Mouse (Mus musculus): Measurements from ENCODE around the gene Ppip5k1. TPM values are rescaled to one million over a fixed set of nuclear protein-coding genes. Genes with fewer than 3 reads are reported as not detected.

The Ppip5k1 gene
- polyA plus RNA-seq, 1 experiment from 2014 or later = 23.5 TPM

GRCm38 (mm10) chr2:121294753-121295607 lies 60.2 kb downstream of the Ppip5k1 start:
- no peaks in the 10 kb centered on the region for H3K9me3 ChIP-seq (ENCODE audit: control insufficient read depth, low read length)
- peak overlapping the region; percentile 82 for H3K27ac ChIP-seq (ENCODE audit: low read depth, low read length)
- H3K4me3 ChIP-seq (ENCODE audit: low read depth, low read length) = peak overlapping the region; percentile 59
- no peaks in the 10 kb centered on the region for H3K27me3 ChIP-seq (ENCODE audit: control insufficient read depth, insufficient read depth, low read length)
- peak overlapping the region; percentile 58 for H3K9ac ChIP-seq (replicated peaks; ENCODE audit: low read depth, low read length)
- 1% methylated on average over 18 of the region's 18 CpGs for WGBS
- ATAC-seq (ENCODE audit: low read depth) = peak; percentile 86
- H3K4me2 ChIP-seq (ENCODE audit: low read depth, low read length) = peak overlapping the region; percentile 92
- peaks cover 8% of the 10 kb centered on the region for H3K36me3 ChIP-seq (ENCODE audit: control insufficient read depth, insufficient read depth, low read length)
- H3K4me1 ChIP-seq (ENCODE audit: control insufficient read depth, insufficient read depth, low read length) = peaks cover 42% of the 10 kb centered on the region

GRCm38 (mm10) chr2:121294182-121294581 lies 61.0 kb downstream of the Ppip5k1 start:
- Histone ChIP-seq H3K27ac (ENCODE audit: low read depth, low read length) (peak overlapping the region; percentile 82; the same call in 1 of the 2 replicates), H3K9me3 (ENCODE audit: control insufficient read depth, low read length) (no peaks in the 10 kb centered on the region), H3K4me1 (ENCODE audit: control insufficient read depth, insufficient read depth, low read length) (peaks cover 42% of the 10 kb centered on the region), H3K36me3 (ENCODE audit: control insufficient read depth, insufficient read depth, low read length) (0 out of 2 replicates have a peak, but pooled peaks cover under 1% of the 10 kb centered on the region), H3K9ac (replicated peaks; ENCODE audit: low read depth, low read length) (no peak overlapping the region), H3K4me2 (ENCODE audit: low read depth, low read length) (peak overlapping the region; percentile 92), H3K27me3 (ENCODE audit: control insufficient read depth, insufficient read depth, low read length) (no peaks in the 10 kb centered on the region), H3K4me3 (ENCODE audit: low read depth, low read length) (0 out of 2 replicates have a peak overlapping the region, but pooled peaks have one; percentile 59)
- ATAC-seq (ENCODE audit: low read depth) = no peak
- 23% methylated on average over 4 of the region's 4 CpGs for WGBS

- Histone ChIP-seq H3K36me3 (ENCODE audit: control insufficient read depth, insufficient read depth, low read length) (no peaks in the 10 kb centered on the region), H3K4me3 (ENCODE audit: low read depth, low read length) (no peak overlapping the region), H3K9ac (replicated peaks; ENCODE audit: low read depth, low read length) (no peak overlapping the region), H3K9me3 (ENCODE audit: control insufficient read depth, low read length) (no peaks in the 10 kb centered on the region), H3K4me1 (ENCODE audit: control insufficient read depth, insufficient read depth, low read length) (peaks cover 46% of the 10 kb centered on the region), H3K27me3 (ENCODE audit: control insufficient read depth, insufficient read depth, low read length) (no peaks in the 10 kb centered on the region), H3K27ac (ENCODE audit: low read depth, low read length) (no peak overlapping the region), H3K4me2 (ENCODE audit: low read depth, low read length) (no peak overlapping the region)
- ATAC-seq (ENCODE audit: low read depth) = no peak
- 72% methylated on average over 5 of the region's 5 CpGs for WGBS
Observed at GRCm38 (mm10) chr2:121292316-121293013, 62.7 kb downstream of the Ppip5k1 start.

- H3K9ac ChIP-seq (replicated peaks; ENCODE audit: low read depth, low read length) = peak overlapping the region; percentile 39
- WGBS = 3% methylated on average over 36 of the region's 36 CpGs
- H3K9me3 ChIP-seq (ENCODE audit: control insufficient read depth, low read length) = no peaks in the 10 kb centered on the region
- peak; percentile 57 for ATAC-seq (ENCODE audit: low read depth)
- peak overlapping the region; percentile 46 for H3K4me3 ChIP-seq (ENCODE audit: low read depth, low read length)
- no peaks in the 10 kb centered on the region for H3K27me3 ChIP-seq (ENCODE audit: control insufficient read depth, insufficient read depth, low read length)
- H3K36me3 ChIP-seq (ENCODE audit: control insufficient read depth, insufficient read depth, low read length) = no peaks in the 10 kb centered on the region
- H3K27ac ChIP-seq (ENCODE audit: low read depth, low read length) = peak overlapping the region; percentile 84; the same call in 1 of the 2 replicates
- H3K4me1 ChIP-seq (ENCODE audit: control insufficient read depth, insufficient read depth, low read length) = peaks cover 30% of the 10 kb centered on the region
- H3K4me2 ChIP-seq (ENCODE audit: low read depth, low read length) = peak overlapping the region; percentile 88
Observed at GRCm38 (mm10) chr2:121289730-121290540, 65.3 kb downstream of the Ppip5k1 start.

- Histone ChIP-seq H3K4me1 (ENCODE audit: control insufficient read depth, insufficient read depth, low read length) (peaks cover 22% of the 10 kb centered on the region), H3K27ac (ENCODE audit: low read depth, low read length) (peak within 1 kb of the TSS; percentile 84), H3K4me2 (ENCODE audit: low read depth, low read length) (peak within 1 kb of the TSS; percentile 88), H3K4me3 (ENCODE audit: low read depth, low read length) (peak within 1 kb of the TSS; percentile 46), H3K9me3 (ENCODE audit: control insufficient read depth, low read length) (no peaks in the 10 kb centered on the region), H3K9ac (replicated peaks; ENCODE audit: low read depth, low read length) (peak within 1 kb of the TSS; percentile 39), H3K36me3 (ENCODE audit: control insufficient read depth, insufficient read depth, low read length) (no peaks in the 10 kb centered on the region), H3K27me3 (ENCODE audit: control insufficient read depth, insufficient read depth, low read length) (no peaks in the 10 kb centered on the region)
- peak; percentile 97 for ATAC-seq (ENCODE audit: low read depth)
- WGBS = under 1% methylated on average over 48 of the region's 48 CpGs
Observed at GRCm38 (mm10) chr2:121288901-121289729, 66.1 kb downstream of the Ppip5k1 start, which contains the start of gene Map1a. Gene Map1a (plus strand): TSS chr2:121289600.

GRCm38 (mm10) chr2:121287850-121288249 lies 67.3 kb downstream of the Ppip5k1 start:
- Histone ChIP-seq H3K4me3 (ENCODE audit: low read depth, low read length) (no peak overlapping the region), H3K36me3 (ENCODE audit: control insufficient read depth, insufficient read depth, low read length) (no peaks in the 10 kb centered on the region), H3K9ac (replicated peaks; ENCODE audit: low read depth, low read length) (no peak overlapping the region), H3K4me2 (ENCODE audit: low read depth, low read length) (no peak overlapping the region), H3K4me1 (ENCODE audit: control insufficient read depth, insufficient read depth, low read length) (peaks cover 20% of the 10 kb centered on the region), H3K27ac (ENCODE audit: low read depth, low read length) (peak overlapping the region; percentile 84), H3K27me3 (ENCODE audit: control insufficient read depth, insufficient read depth, low read length) (no peaks in the 10 kb centered on the region), H3K9me3 (ENCODE audit: control insufficient read depth, low read length) (no peaks in the 10 kb centered on the region)
- 35% methylated on average over 2 of the region's 2 CpGs for WGBS
- ATAC-seq (ENCODE audit: low read depth) = no peak

- ATAC-seq (ENCODE audit: low read depth) = no peak
- H3K4me2 ChIP-seq (ENCODE audit: low read depth, low read length) = peak overlapping the region; percentile 54
- WGBS = 16% methylated on average over 4 of the region's 4 CpGs
Observed at GRCm38 (mm10) chr2:121271928-121272516, 83.2 kb downstream of the Ppip5k1 start.

More at GRCm38 (mm10) chr2:121271928-121272516, 83.2 kb downstream of the Ppip5k1 start:
- H3K27me3 ChIP-seq (ENCODE audit: control insufficient read depth, insufficient read depth, low read length) = no peaks in the 10 kb centered on the region
- H3K9me3 ChIP-seq (ENCODE audit: control insufficient read depth, low read length) = no peaks in the 10 kb centered on the region
- H3K9ac ChIP-seq (replicated peaks; ENCODE audit: low read depth, low read length) = peak overlapping the region; percentile 74
- peaks cover 31% of the 10 kb centered on the region for H3K4me1 ChIP-seq (ENCODE audit: control insufficient read depth, insufficient read depth, low read length)
- H3K36me3 ChIP-seq (ENCODE audit: control insufficient read depth, insufficient read depth, low read length) = peaks cover 14% of the 10 kb centered on the region; the same call in 1 of the 2 replicates
- peak overlapping the region; percentile 90 for H3K27ac ChIP-seq (ENCODE audit: low read depth, low read length)
- H3K4me3 ChIP-seq (ENCODE audit: low read depth, low read length) = peak overlapping the region; percentile 68
